ENCODE assay signal across 8 mouse cellular contexts in the genomic region with DNA sequence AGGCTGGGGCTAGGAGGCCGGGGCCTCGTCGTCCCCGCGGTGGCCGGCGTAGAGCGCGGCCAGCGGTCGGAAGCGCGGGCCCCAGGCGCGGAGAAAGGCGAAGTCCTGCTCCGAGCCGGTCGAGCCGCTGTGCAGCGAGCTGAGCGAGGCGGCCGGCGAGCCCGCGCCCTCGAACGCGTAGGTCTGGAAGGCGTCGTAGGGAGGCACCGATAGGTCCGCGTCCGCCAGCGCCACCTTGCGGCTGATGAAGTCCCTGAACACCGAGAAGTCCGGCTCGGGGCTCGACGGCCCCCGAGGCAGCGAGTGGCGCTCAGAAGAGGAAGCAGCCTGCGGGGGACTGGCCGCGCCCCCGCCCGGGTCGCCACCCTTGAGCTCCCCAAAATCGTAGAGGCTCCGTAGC. TPM values are rescaled to one million over a fixed set of nuclear protein-coding genes. Genes with fewer than 3 reads are reported as not detected.
DNase-seq lines count a peak whose midpoint lies in the region; ATAC-seq and TF ChIP-seq lines count a peak whose summit lies in the region.

No protein-coding gene starts in this region.

- peak; percentile 85 for DNase-seq in ES-CJ7 (ENCODE audit: low read depth, low spot score)
- DNase-seq in cerebellum, adult 2 months = peak; percentile 68 to 77
- DNase-seq in forelimb bud, embryonic 11.5 days (ENCODE audit: low read depth, low spot score) = peak; percentile 87
- DNase-seq in layer of hippocampus, postnatal 10 days (ENCODE audit: low spot score in 2 of 2) = peak; percentile 80 to 85
- DNase-seq in lung, postnatal 25 days (ENCODE audit: low spot score) = peak; percentile 76
- peak; percentile 57 for DNase-seq in retina, adult 2 months (ENCODE audit: low read depth, low spot score)
- peak; percentile 84 for DNase-seq in thymus, postnatal 14 days

- ATAC-seq in hindbrain, embryonic 12.5 days (ENCODE audit: low FRiP score) = peak; percentile 69

- no peaks in the 10 kb centered on the region for H3K9me3 ChIP-seq in hindbrain, embryonic 12.5 days (replicated peaks)

- H3K4me3 ChIP-seq in cerebellum, adult 2 months (replicated peaks; ENCODE audit: insufficient read depth, low read depth, low read length) = no peak overlapping the region
- H3K4me3 ChIP-seq in hindbrain, embryonic 12.5 days = no peak overlapping the region

- H3K27ac ChIP-seq in cerebellum, adult 2 months (ENCODE audit: insufficient read depth, low read length) = no peak overlapping the region
- no peak overlapping the region for H3K27ac ChIP-seq in hindbrain, embryonic 12.5 days

- peak overlapping the region; percentile 28; the same call in 1 of the 2 replicates for H3K4me2 ChIP-seq in hindbrain, embryonic 12.5 days (replicated peaks)

- no peak for TF ChIP-seq POLR2A in cerebellum, adult 2 months (IDR thresholded peaks at IDR 0.05; ENCODE audit: borderline replicate concordance, insufficient read depth, low read length)

- TF ChIP-seq CTCF in cerebellum, adult 2 months (IDR thresholded peaks at IDR 0.05; ENCODE audit: borderline replicate concordance, insufficient read depth, low read depth, low read length) = peak; percentile 72

- no peak overlapping the region for H3K9ac ChIP-seq in hindbrain, embryonic 12.5 days

- no peaks in the 10 kb centered on the region for H3K27me3 ChIP-seq in cerebellum, adult 2 months (ENCODE audit: control insufficient read depth, insufficient read depth, low read length)
- H3K27me3 ChIP-seq in hindbrain, embryonic 12.5 days = peaks cover 82% of the 10 kb centered on the region

- whole genome bisulfite sequencing in cerebellum, adult 2 months = 14% methylated on average over 54 of the region's 54 CpGs
- under 1% methylated on average over 51 of the region's 54 CpGs for WGBS in hindbrain, embryonic 12.5 days

- H3K4me1 ChIP-seq in cerebellum, adult 2 months (ENCODE audit: control insufficient read depth, insufficient read depth, low read length) = no peaks in the 10 kb centered on the region
- H3K4me1 ChIP-seq in hindbrain, embryonic 12.5 days = peaks cover 42% of the 10 kb centered on the region

- no peaks in the 10 kb centered on the region for H3K36me3 ChIP-seq in hindbrain, embryonic 12.5 days

RNA-seq across cellular contexts. Expression of a gene that starts 21.6 kb away (rescaled TPM):
- polyA plus RNA-seq in cerebellum, adult 2 months (2012; rRNA removed) = not detected in 2 replicates
- not detected in 2 replicates for polyA plus RNA-seq in hindbrain, embryonic 12.5 days (2016; fragmentation: Nextera tagmentation; extraction: Ambion mirVana)
- not detected for total RNA-seq in layer of hippocampus, postnatal 10 days (2021)

RNA-seq across cellular contexts. Expression of a gene that starts 56.7 kb away (rescaled TPM):
- 2.1 TPM in 2 replicates for polyA plus RNA-seq in cerebellum, adult 2 months (2012; rRNA removed)
- 5.4 and 6.8 TPM in 2 replicates for polyA plus RNA-seq in hindbrain, embryonic 12.5 days (2016; fragmentation: Nextera tagmentation; extraction: Ambion mirVana)
- total RNA-seq in layer of hippocampus, postnatal 10 days (2021) = 1 to 10 TPM; 1.5 to 3.8 TPM
